ENCODE assay signal across 13 mouse cellular contexts in the genomic region with DNA sequence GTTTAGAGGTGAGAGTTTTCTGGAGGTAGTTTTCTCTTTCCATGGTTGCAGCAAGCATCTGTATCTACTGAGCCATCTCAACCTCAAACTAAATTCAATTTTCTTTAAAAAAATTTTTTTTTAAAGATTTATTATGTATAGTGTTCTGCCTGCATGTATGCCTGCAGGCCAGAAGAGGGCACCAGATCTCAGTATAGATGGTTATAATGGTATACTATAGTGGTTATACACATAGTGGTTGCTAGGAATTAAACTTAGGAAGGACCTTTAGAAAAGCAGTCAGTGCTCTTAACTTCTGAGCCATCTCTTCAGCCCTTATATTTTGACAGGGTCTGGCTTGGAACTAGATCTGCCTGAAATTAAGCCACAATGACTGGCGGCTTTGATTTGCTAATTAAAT. TPM values are rescaled to one million over a fixed set of nuclear protein-coding genes. Genes with fewer than 3 reads are reported as not detected.
DNase-seq lines count a peak whose midpoint lies in the region; ATAC-seq and TF ChIP-seq lines count a peak whose summit lies in the region.
"Had no signal": no experiment of that assay in that cellular context is flagged by ENCODE, and none has a peak within 500 bp of the region (broad histone marks: within the 10 kb centered on the region; RNA-seq: fewer than 3 reads in every experiment).

No protein-coding gene starts in this region.

- H3K27me3 ChIP-seq in embryonic facial prominence, embryonic 10.5 days (replicated peaks; ENCODE audit: low read depth, poor library complexity, severe bottlenecking): no peaks in the 10 kb centered on the region
- H3K27me3 ChIP-seq: liver, embryonic 13.5 days had no signal

- peak; percentile 64 for ATAC-seq in granulocyte monocyte progenitor cell, adult 5-6 weeks (replicated peaks; ENCODE audit: poor library complexity, severe bottlenecking)

- peaks cover 17% of the 10 kb centered on the region for H3K4me1 ChIP-seq in embryonic facial prominence, embryonic 10.5 days

- peaks cover 67% of the 10 kb centered on the region for H3K36me3 ChIP-seq in embryonic facial prominence, embryonic 10.5 days (replicated peaks)

- intact Hi-C loops in left cerebral cortex, adult 2 months (cut with DNase I): no loop called here
- intact Hi-C loops in left cerebral cortex, postnatal 25 days (cut with DNase I): no loop called here

- TF ChIP-seq CTCF in left cerebral cortex, adult 2 months (IDR thresholded peaks at IDR 0.05): peak; percentile 61

- H3K9me3 ChIP-seq in embryonic facial prominence, embryonic 10.5 days: peaks cover 4% of the 10 kb centered on the region; the same call in 1 of the 2 replicates
- H3K9me3 ChIP-seq: liver, embryonic 13.5 days had no signal

- WGBS in embryonic facial prominence, embryonic 10.5 days: 100% methylated on average over 1 of the region's 1 CpGs

- H3K4me3 ChIP-seq in left cerebral cortex, adult 2 months: no peak overlapping the region
- H3K4me3 ChIP-seq in embryonic facial prominence, embryonic 10.5 days: no peak overlapping the region
- H3K4me3 ChIP-seq: liver, embryonic 13.5 days had no signal

- peak; percentile 30 to 36 for DNase-seq in cerebellum, postnatal 10 days
- no peak for DNase-seq in cerebellum, postnatal 25 days
- DNase-seq in left cerebral cortex, adult 2 months (ENCODE audit: extremely low spot score in 1 of 2, low spot score in 2 of 2): no peak
- no peak for DNase-seq in left cerebral cortex, postnatal 25 days (ENCODE audit: low spot score in 2 of 2)
- peak; percentile 43 for DNase-seq in 416B (ENCODE audit: low read depth)
- no peak for DNase-seq in embryonic facial prominence, embryonic 10.5 days (ENCODE audit: low spot score)
- no peak for DNase-seq in kidney, postnatal 4 days
- DNase-seq: embryo, embryonic 11 days; kidney, adult 18-20 months; liver, embryonic 13.5 days; spleen, adult 18-20 months; thymus, postnatal 36 days had no signal

- no peak overlapping the region for H3K27ac ChIP-seq in left cerebral cortex, adult 2 months
- H3K27ac ChIP-seq in embryonic facial prominence, embryonic 10.5 days (replicated peaks): no peak overlapping the region
- H3K27ac ChIP-seq: liver, embryonic 13.5 days had no signal

RNA-seq across cellular contexts. Expression of a gene that starts 6.4 kb away (rescaled TPM):
- 1 to 10 TPM; 4.8 to 6.1 TPM for total RNA-seq in left cerebral cortex, adult 2 months (2021)
- total RNA-seq in left cerebral cortex, postnatal 25 days (2021): 1 to 10 TPM; 3.8 to 5.9 TPM
- total RNA-seq in granulocyte monocyte progenitor cell, adult 5-6 weeks (2014; fragmentation: Nextera tagmentation): 4.1 and 5.3 TPM in 2 replicates
- 27.0 and 31.0 TPM in 2 replicates for total RNA-seq in granulocyte monocyte progenitor cell, adult 5-6 weeks (2017)
- polyA plus RNA-seq in embryonic facial prominence, embryonic 10.5 days (2016; fragmentation: Nextera tagmentation; extraction: Ambion mirVana): 57.7 and 57.9 TPM in 2 replicates

RNA-seq across cellular contexts. Expression of a gene that starts 6.6 kb away (rescaled TPM):
- 10 to 100 TPM; 27.0 to 28.9 TPM for total RNA-seq in left cerebral cortex, adult 2 months (2021)
- total RNA-seq in left cerebral cortex, postnatal 25 days (2021): 10 to 100 TPM; 26.5 to 30.4 TPM
- 96.2 and 111 TPM in 2 replicates for total RNA-seq in granulocyte monocyte progenitor cell, adult 5-6 weeks (2014; fragmentation: Nextera tagmentation)
- 153 and 186 TPM in 2 replicates for total RNA-seq in granulocyte monocyte progenitor cell, adult 5-6 weeks (2017)
- 29.6 and 30.4 TPM in 2 replicates for polyA plus RNA-seq in embryonic facial prominence, embryonic 10.5 days (2016; fragmentation: Nextera tagmentation; extraction: Ambion mirVana)

RNA-seq across cellular contexts. Expression of a gene that starts 6.6 kb away (rescaled TPM):
- 100 to 1,000 TPM; 174 to 177 TPM for total RNA-seq in left cerebral cortex, adult 2 months (2021)
- total RNA-seq in left cerebral cortex, postnatal 25 days (2021): 100 to 1,000 TPM; 180 to 187 TPM
- 1,057 and 1,062 TPM in 2 replicates for total RNA-seq in granulocyte monocyte progenitor cell, adult 5-6 weeks (2014; fragmentation: Nextera tagmentation)
- 1,430 and 1,531 TPM in 2 replicates for total RNA-seq in granulocyte monocyte progenitor cell, adult 5-6 weeks (2017)
- polyA plus RNA-seq in embryonic facial prominence, embryonic 10.5 days (2016; fragmentation: Nextera tagmentation; extraction: Ambion mirVana): 553 and 593 TPM in 2 replicates

RNA-seq across cellular contexts. Expression of a gene that starts 7.7 kb away (rescaled TPM):
- 1 to 10 TPM; 1.7 TPM for total RNA-seq in left cerebral cortex, adult 2 months (2021)
- 1 to 10 TPM; 1.2 to 1.5 TPM for total RNA-seq in left cerebral cortex, postnatal 25 days (2021)
- 4.1 and 10.9 TPM in 2 replicates for total RNA-seq in granulocyte monocyte progenitor cell, adult 5-6 weeks (2014; fragmentation: Nextera tagmentation)
- 2.2 and 8.1 TPM in 2 replicates for total RNA-seq in granulocyte monocyte progenitor cell, adult 5-6 weeks (2017)
- polyA plus RNA-seq in embryonic facial prominence, embryonic 10.5 days (2016; fragmentation: Nextera tagmentation; extraction: Ambion mirVana): 15.4 and 17.0 TPM in 2 replicates

RNA-seq across cellular contexts. Expression of a gene that starts 13.5 kb away (rescaled TPM):
- total RNA-seq in left cerebral cortex, adult 2 months (2021): 1 to 10 TPM; 3.1 to 4.5 TPM
- 1 to 10 TPM; 3.9 to 4.7 TPM for total RNA-seq in left cerebral cortex, postnatal 25 days (2021)
- 7.2 and 16.0 TPM in 2 replicates for total RNA-seq in granulocyte monocyte progenitor cell, adult 5-6 weeks (2014; fragmentation: Nextera tagmentation)
- total RNA-seq in granulocyte monocyte progenitor cell, adult 5-6 weeks (2017): 13.7 and 38.3 TPM in 2 replicates
- polyA plus RNA-seq in embryonic facial prominence, embryonic 10.5 days (2016; fragmentation: Nextera tagmentation; extraction: Ambion mirVana): 48.2 and 49.0 TPM in 2 replicates

Comparison
In these comparisons a context has a peak if more than half of its experiments do, and no peak if none do; other contexts are left out.
1. DNase-seq: peak in cerebellum, postnatal 10 days (2 of 2) and 416B (single experiment); none in cerebellum, postnatal 25 days (0 of 2), left cerebral cortex, adult 2 months (0 of 2), left cerebral cortex, postnatal 25 days (0 of 2), embryonic facial prominence, embryonic 10.5 days (single experiment) and kidney, postnatal 4 days (0 of 2).
2. RNA of a gene that starts 6.6 kb away (total RNA-seq): 1,057 to 1,531 TPM in granulocyte monocyte progenitor cell, adult 5-6 weeks; 180 to 187 TPM in left cerebral cortex, postnatal 25 days and 174 to 177 TPM in left cerebral cortex, adult 2 months; every median in the first group is over 4 times any median in the second.